Mouse (Mus musculus) lung, adult 2 months (tissue): ENCODE measurements at regions not wholly inside any gene's neighbourhood (a gene's known extent, or its start where the extent isn't known, plus 50 kb on each side); places are given as distances from the start of the nearest gene placed in this dataset.

Experiments used
- DNase-seq: peaks from one replicate; pipeline ENCODE4 v3.0.0; 2022
- H3K4me1 ChIP-seq: fragments of 200-500 bp; 2 replicates; pipeline ENCODE4 v1.6.1; 2011; ENCODE audit warnings: low read length; ENCODE audit not compliant: control insufficient read depth, insufficient read depth
- H3K4me3 ChIP-seq: fragments of 200-500 bp; replicated peaks from 2 replicates; pipeline ENCODE3; 2011; ENCODE audit warnings: low read depth, mild to moderate bottlenecking, control low read depth, low read length; ENCODE audit errors: extremely low read depth
- CTCF ChIP-seq: fragments of 200-500 bp; IDR thresholded peaks from 2 replicates; pipeline ENCODE4 v1.5.1; 2011; ENCODE audit warnings: mild to moderate bottlenecking, low read length, control low read depth; ENCODE audit not compliant: insufficient read depth
- POLR2A ChIP-seq: fragments of 200-500 bp; IDR thresholded peaks from 2 replicates; pipeline ENCODE4 v1.6.1; 2011; ENCODE audit warnings: low read depth, mild to moderate bottlenecking, control low read depth, low read length, borderline replicate concordance; ENCODE audit errors: extremely low read depth
- WGBS: fragments of 180-500 bp; shearing (Covaris S2); methylation state at CpG from one replicate; pipeline ENCODE4 v1.1.7; 2018; 5-methylcytosine and 5-hydroxymethylcytosine counted together

- H3K4me1 ChIP-seq: no peaks in the 10 kb centered on the region
- no peak for TF ChIP-seq CTCF
- no peak for TF ChIP-seq POLR2A
- no peak for DNase-seq
- no peak overlapping the region for H3K4me3 ChIP-seq
- WGBS: 77% methylated on average over 6 of the region's 6 CpGs
Measured at GRCm38 (mm10) chr12:25938856-25939255, 476.2 kb downstream of the Rnf144a start.

GRCm38 (mm10) chr12:25934946-25935345 lies 480.1 kb downstream of the Rnf144a start:
- H3K4me3 ChIP-seq: no peak overlapping the region
- 66% methylated on average over 5 of the region's 5 CpGs for WGBS
- no peaks in the 10 kb centered on the region for H3K4me1 ChIP-seq
- TF ChIP-seq POLR2A (no peak), CTCF (no peak)
- DNase-seq: no peak

- Histone ChIP-seq H3K4me1 (no peaks in the 10 kb centered on the region), H3K4me3 (no peak overlapping the region)
- WGBS: 88% methylated on average over 3 of the region's 3 CpGs
- TF ChIP-seq CTCF: no peak
- no peak for TF ChIP-seq POLR2A
- no peak for DNase-seq
Measured at GRCm38 (mm10) chr12:25934526-25934925, 480.5 kb downstream of the Rnf144a start.

- WGBS: 24% methylated on average over 5 of the region's 5 CpGs
- Histone ChIP-seq H3K4me3 (no peak overlapping the region), H3K4me1 (peaks cover 9% of the 10 kb centered on the region; the same call in 1 of the 2 replicates)
- DNase-seq: no peak
- no peak for TF ChIP-seq CTCF
- no peak for TF ChIP-seq POLR2A
Measured at GRCm38 (mm10) chr12:25926367-25926766, 488.7 kb downstream of the Rnf144a start.

- no peak for DNase-seq
- Histone ChIP-seq H3K4me1 (peaks cover 9% of the 10 kb centered on the region; the same call in 1 of the 2 replicates), H3K4me3 (no peak overlapping the region)
- WGBS: 85% methylated on average over 9 of the region's 9 CpGs
- TF ChIP-seq POLR2A (no peak), CTCF (no peak)
Measured at GRCm38 (mm10) chr12:25924526-25924925, 490.5 kb downstream of the Rnf144a start.

- DNase-seq: no peak
- Histone ChIP-seq H3K4me3 (no peak overlapping the region), H3K4me1 (peaks cover 11% of the 10 kb centered on the region)
- 58% methylated on average over 1 of the region's 1 CpGs for WGBS
- no peak for TF ChIP-seq CTCF
- TF ChIP-seq POLR2A: no peak
Measured at GRCm38 (mm10) chr12:25923772-25924171, 491.3 kb downstream of the Rnf144a start.

- no peaks in the 10 kb centered on the region for H3K4me1 ChIP-seq
- no peak for TF ChIP-seq CTCF
- no peak for TF ChIP-seq POLR2A
- no peak overlapping the region for H3K4me3 ChIP-seq
- WGBS: 85% methylated on average over 1 of the region's 1 CpGs
- no peak for DNase-seq
Measured at GRCm38 (mm10) chr12:25905614-25906013, 509.4 kb downstream of the Rnf144a start.

GRCm38 (mm10) chr12:25896543-25896942 lies 518.5 kb downstream of the Rnf144a start:
- TF ChIP-seq CTCF (no peak), POLR2A (no peak)
- 60% methylated on average over 3 of the region's 3 CpGs for WGBS
- no peaks in the 10 kb centered on the region for H3K4me1 ChIP-seq
- H3K4me3 ChIP-seq: no peak overlapping the region
- no peak for DNase-seq

GRCm38 (mm10) chr12:25895691-25896090 lies 519.4 kb downstream of the Rnf144a start:
- no peaks in the 10 kb centered on the region for H3K4me1 ChIP-seq
- DNase-seq: no peak
- H3K4me3 ChIP-seq: no peak overlapping the region
- WGBS: 35% methylated on average over 1 of the region's 1 CpGs
- TF ChIP-seq POLR2A (no peak), CTCF (no peak)

GRCm38 (mm10) chr12:25891391-25892167 lies 523.5 kb downstream of the Rnf144a start:
- no peak for DNase-seq
- no peaks in the 10 kb centered on the region for H3K4me1 ChIP-seq
- WGBS: 64% methylated on average over 4 of the region's 4 CpGs
- TF ChIP-seq CTCF (no peak), POLR2A (no peak)
- H3K4me3 ChIP-seq: no peak overlapping the region
